Mouse (Mus musculus): ENCODE data around the gene Dnajc27. TPM values are rescaled to one million over a fixed set of nuclear protein-coding genes. Genes with fewer than 3 reads are reported as not detected.

Gene Dnajc27
- polyA plus RNA-seq, 2 experiments, result 1.2 to 1.8 TPM

GRCm38 (mm10) chr12:4158179-4158578 lies 75.8 kb downstream of the Dnajc27 start:
- 16% methylated on average over 3 of the region's 3 CpGs for WGBS (ENCODE audit: insufficient replicate concordance)
- Histone ChIP-seq H3K27ac (no peak overlapping the region), H3K36me3 (replicated peaks; ENCODE audit: control insufficient read depth, insufficient read depth, low read depth) (no peaks in the 10 kb centered on the region), H3K27me3 (ENCODE audit: control insufficient read depth, insufficient read depth, low read length) (no peaks in the 10 kb centered on the region), H3K4me1 (replicated peaks; ENCODE audit: control insufficient read depth in 2 of 2, insufficient read depth in 2 of 2, low read length in 1 of 2) (no peaks in the 10 kb centered on the region), H3K4me2 (ENCODE audit: low read depth) (no peak overlapping the region), H3K4me3 (ENCODE audit: insufficient read depth in 1 of 2, low read depth in 2 of 2, low read length in 2 of 2) (no peak overlapping the region), H3K9me3 (ENCODE audit: control insufficient read depth, low read length) (no peaks in the 10 kb centered on the region), H3K9ac (replicated peaks) (no peak overlapping the region)
- TF ChIP-seq EP300 (IDR thresholded peaks at IDR 0.05; ENCODE audit: low read depth) (no peak), CTCF (IDR thresholded peaks at IDR 0.05; ENCODE audit: low read depth) (no peak)
- DNase-seq (ENCODE audit: low read depth in 3 of 3, low spot score in 3 of 3) (no peak), ATAC-seq (ENCODE audit: insufficient read depth) (no peak)

GRCm38 (mm10) chr12:4158868-4159632 lies 76.7 kb downstream of the Dnajc27 start:
- no peaks in the 10 kb centered on the region for H3K36me3 ChIP-seq (replicated peaks; ENCODE audit: control insufficient read depth, insufficient read depth, low read depth)
- no peak overlapping the region for H3K9ac ChIP-seq (replicated peaks)
- TF ChIP-seq CTCF (IDR thresholded peaks at IDR 0.05; ENCODE audit: low read depth) (no peak), EP300 (IDR thresholded peaks at IDR 0.05; ENCODE audit: low read depth) (no peak)
- H3K9me3 ChIP-seq (ENCODE audit: control insufficient read depth, low read length), result no peaks in the 10 kb centered on the region
- ATAC-seq (ENCODE audit: insufficient read depth) (no peak), DNase-seq (ENCODE audit: low read depth in 3 of 3, low spot score in 3 of 3) (no peak)
- no peak overlapping the region for H3K4me3 ChIP-seq (ENCODE audit: insufficient read depth in 1 of 2, low read depth in 2 of 2, low read length in 2 of 2)
- H3K4me2 ChIP-seq (ENCODE audit: low read depth), result no peak overlapping the region
- H3K4me1 ChIP-seq (replicated peaks; ENCODE audit: control insufficient read depth in 2 of 2, insufficient read depth in 2 of 2, low read length in 1 of 2), result no peaks in the 10 kb centered on the region
- no peaks in the 10 kb centered on the region for H3K27me3 ChIP-seq (ENCODE audit: control insufficient read depth, insufficient read depth, low read length)
- H3K27ac ChIP-seq, result no peak overlapping the region
- WGBS (ENCODE audit: insufficient replicate concordance), result 60% methylated on average over 7 of the region's 7 CpGs

Other genes starting within 250 kb of the Dnajc27 start
- 0.15 and 0.28 TPM in 2 replicates for gene Pomc, start 127.6 kb upstream of the Dnajc27 start, polyA plus RNA-seq (2012; rRNA removed)
- gene Pomc, start 127.6 kb upstream of the Dnajc27 start, polyA plus RNA-seq (2014; fragmentation: Nextera tagmentation; extraction: Ambion mirVana), result 0.33 and 0.50 TPM in 2 replicates
- gene Efr3b, start 43.7 kb upstream of the Dnajc27 start, polyA plus RNA-seq (2012; rRNA removed), result 0.10 TPM in 2 replicates
- 0.04 and 0.05 TPM in 2 replicates for gene Efr3b, start 43.7 kb upstream of the Dnajc27 start, polyA plus RNA-seq (2014; fragmentation: Nextera tagmentation; extraction: Ambion mirVana)
- 0.34 and 0.42 TPM in 2 replicates for gene Adcy3, start 50.5 kb downstream of the Dnajc27 start, polyA plus RNA-seq (2012; rRNA removed)
- gene Adcy3, start 50.5 kb downstream of the Dnajc27 start, polyA plus RNA-seq (2014; fragmentation: Nextera tagmentation; extraction: Ambion mirVana), result 0.18 and 0.40 TPM in 2 replicates
- 1.8 TPM in 2 replicates for gene Ptrhd1, start 151.4 kb downstream of the Dnajc27 start, polyA plus RNA-seq (2012; rRNA removed)
- 3.1 and 3.2 TPM in 2 replicates for gene Ptrhd1, start 151.4 kb downstream of the Dnajc27 start, polyA plus RNA-seq (2014; fragmentation: Nextera tagmentation; extraction: Ambion mirVana)
- 8.5 and 10.5 TPM in 2 replicates for gene Cenpo, start 151.7 kb downstream of the Dnajc27 start, polyA plus RNA-seq (2012; rRNA removed)
- gene Cenpo, start 151.7 kb downstream of the Dnajc27 start, polyA plus RNA-seq (2014; fragmentation: Nextera tagmentation; extraction: Ambion mirVana), result 9.4 and 10.9 TPM in 2 replicates

Data from liver, embryonic 14.5 days (tissue).